Mouse (Mus musculus) hindlimb bud, embryonic 11.5 days (tissue): ENCODE data around the gene Mt3.
"Not testable (repeated sequence)": the region's sequence is repeated elsewhere in the genome, so short reads cannot be mapped to it uniquely, and the experiment has no call there.

Experiments used
- DNase-seq: peaks from one replicate; pipeline ENCODE4 v3.0.0-alpha.2; 2012; ENCODE audit warnings: low read depth, low spot score; ENCODE audit errors: extremely low spot score

Gene Mt3

GRCm38 (mm10) chr8:94152513-94153300 is at the start of gene Mt3:
Gene Mt3 (plus strand): TSS chr8:94152607.
- DNase-seq = no peak

DNA sequence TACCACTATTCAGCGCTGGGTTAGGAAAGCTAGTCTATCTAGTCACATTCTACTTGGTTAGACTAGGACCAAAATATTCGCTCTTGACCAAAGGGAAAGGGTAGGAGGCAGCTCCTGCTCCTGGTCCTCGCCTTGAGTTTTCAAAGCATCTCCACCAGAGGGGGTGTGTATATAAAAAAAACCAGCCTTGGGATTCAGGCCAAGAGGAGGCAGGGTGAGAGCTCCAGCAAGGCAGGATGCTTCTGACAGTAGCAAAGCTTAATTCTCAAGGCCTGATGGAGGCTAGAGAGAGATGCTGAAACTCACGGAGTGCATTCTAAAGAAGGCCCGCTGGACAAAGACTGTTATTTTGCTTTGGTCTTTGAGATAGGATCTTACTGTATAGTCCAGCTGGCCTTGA is 48.3 kb upstream of the Mt3 start:
- no peak for DNase-seq

GRCm38 (mm10) chr8:94107871-94108270 is 44.5 kb upstream of the Mt3 start:
- DNase-seq = no peak

DNA sequence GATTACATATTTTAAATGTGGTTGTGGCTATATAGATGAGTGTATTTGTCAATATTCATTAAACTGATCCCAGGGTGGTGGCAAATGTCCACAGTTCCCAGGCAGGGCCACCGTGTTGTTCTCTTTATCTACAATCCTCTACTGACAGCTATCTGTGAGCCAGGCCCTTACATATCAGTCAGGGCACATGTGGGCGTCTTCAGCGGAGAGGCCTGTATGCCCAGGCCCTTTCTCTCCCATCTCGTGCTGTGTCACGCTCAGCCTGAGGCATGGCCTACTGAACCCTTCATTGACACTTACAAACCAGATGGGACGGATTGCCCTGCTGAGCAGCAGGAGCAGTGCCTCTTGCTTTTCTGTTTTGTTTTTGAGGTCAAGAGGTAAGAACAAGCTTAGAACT is 43.0 kb upstream of the Mt3 start:
- no peak for DNase-seq

DNA sequence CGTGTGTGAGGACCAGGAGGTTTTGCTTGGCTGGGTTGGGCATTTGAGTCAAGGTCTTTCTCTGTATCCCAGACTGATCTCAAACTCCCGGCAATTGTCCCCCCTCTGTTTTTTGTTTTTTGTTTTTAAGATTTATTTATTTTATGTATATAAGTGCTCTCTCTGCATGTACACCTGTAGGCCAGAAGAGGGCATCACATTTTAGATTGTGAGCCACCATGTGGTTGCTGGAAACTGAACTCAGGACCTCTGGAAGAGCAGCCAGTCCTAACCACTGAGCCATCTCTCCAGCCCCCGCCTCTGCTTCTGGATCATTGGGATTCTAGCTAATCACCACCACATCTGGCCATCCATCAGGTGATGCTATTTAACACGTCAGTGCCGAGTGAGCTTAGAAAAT is 42.6 kb upstream of the Mt3 start:
- no peak for DNase-seq

- no peak for DNase-seq
Measured at GRCm38 (mm10) chr8:94110526-94111177, 41.8 kb upstream of the Mt3 start.

- no peak for DNase-seq
Measured at GRCm38 (mm10) chr8:94113435-94113834, 39.0 kb upstream of the Mt3 start.

DNA sequence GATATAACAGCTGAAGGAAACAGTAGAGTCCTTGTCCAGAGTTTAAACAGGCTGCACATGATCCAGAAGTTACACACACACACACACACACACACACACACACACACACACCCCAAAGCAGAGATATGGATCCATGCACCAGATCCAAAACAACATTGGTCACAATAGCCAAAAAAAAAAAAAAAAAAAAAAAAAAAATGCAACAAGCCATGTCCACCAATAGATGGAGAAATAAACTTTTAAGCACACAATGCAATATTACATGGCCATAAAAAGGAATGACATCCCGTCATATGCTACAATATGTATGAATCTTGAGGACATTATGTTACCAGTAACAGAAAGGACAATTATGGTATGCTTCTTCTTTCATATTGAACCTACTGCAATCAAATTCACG is 38.4 kb upstream of the Mt3 start:
- no peak for DNase-seq

GRCm38 (mm10) chr8:94118776-94119430 is 33.5 kb upstream of the Mt3 start:
- DNase-seq = no peak

DNA sequence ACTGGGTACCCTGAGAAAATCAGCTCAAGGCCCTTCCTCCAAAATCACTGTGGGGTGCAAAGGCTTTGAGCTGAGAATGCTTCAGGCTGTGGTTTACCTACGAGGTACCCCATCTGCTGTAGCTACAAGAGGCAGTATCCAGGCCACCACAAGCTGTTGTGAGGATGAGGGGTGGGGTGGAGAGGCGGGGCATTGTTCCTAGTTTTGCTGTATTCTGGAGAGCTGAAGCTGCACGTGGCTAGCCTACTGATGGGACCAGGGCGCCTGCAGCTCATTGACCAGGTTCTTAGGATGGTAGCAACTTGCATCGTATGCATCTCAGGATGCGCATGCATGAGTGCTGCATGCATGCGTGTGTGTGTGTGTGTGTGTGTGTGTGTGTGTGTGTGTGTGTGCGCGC is 30.8 kb upstream of the Mt3 start:
- no peak for DNase-seq

DNA sequence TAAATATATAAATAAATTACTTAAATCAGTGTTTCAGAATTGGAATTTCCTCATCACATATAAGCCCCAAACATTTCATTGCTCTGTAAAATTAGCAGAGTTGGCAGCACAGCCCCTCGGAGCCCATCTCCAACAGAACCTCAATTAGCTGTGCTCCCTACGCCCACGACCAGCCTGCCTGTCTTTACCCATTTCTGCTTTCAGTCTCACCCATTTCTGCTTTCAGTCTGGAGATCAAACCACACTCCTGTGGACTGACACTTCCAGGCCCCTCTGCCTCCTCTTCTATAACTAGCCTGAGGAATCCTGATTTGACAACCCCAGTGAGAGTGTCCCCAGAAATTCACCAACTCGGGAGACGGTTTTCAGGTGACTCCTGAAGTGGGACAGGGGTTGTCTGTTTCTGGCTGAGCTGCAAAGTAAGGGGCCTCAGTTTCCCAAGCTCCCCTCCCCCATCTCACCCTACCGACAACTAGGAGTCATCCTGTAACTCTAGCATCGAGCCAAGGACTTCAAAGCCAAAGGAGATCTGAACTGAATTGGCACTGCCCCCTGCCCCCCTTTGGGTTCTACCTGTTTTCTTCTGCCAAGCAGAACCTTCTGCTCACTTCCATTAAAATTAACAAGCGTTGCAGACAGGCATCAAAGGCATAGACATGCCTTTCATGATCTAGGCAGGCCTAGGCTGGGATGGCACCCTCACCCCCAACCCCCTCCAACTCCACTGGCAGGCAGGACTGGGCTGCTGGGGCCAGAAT is 29.5 kb upstream of the Mt3 start:
- no peak for DNase-seq

DNA sequence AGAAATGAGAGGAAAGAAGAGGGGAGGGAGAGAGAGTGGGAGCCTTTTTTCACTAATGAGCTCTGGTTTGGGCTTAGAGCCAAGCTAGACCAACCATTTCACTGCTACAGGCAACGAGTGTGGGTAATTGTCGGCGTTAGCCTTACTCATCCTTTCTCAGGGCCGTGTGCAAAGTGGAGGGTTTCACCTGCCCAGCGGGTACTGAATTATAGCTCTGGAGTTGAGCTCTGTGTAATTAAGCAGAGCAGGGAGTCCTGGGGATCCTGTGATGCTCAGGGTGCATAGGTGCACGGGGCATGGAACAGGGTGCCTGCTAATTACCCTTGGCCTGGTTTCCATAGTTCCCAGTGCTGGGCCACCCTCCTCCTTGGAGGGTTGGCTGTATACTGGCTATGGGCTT is 24.7 kb upstream of the Mt3 start:
- DNase-seq = no peak

DNA sequence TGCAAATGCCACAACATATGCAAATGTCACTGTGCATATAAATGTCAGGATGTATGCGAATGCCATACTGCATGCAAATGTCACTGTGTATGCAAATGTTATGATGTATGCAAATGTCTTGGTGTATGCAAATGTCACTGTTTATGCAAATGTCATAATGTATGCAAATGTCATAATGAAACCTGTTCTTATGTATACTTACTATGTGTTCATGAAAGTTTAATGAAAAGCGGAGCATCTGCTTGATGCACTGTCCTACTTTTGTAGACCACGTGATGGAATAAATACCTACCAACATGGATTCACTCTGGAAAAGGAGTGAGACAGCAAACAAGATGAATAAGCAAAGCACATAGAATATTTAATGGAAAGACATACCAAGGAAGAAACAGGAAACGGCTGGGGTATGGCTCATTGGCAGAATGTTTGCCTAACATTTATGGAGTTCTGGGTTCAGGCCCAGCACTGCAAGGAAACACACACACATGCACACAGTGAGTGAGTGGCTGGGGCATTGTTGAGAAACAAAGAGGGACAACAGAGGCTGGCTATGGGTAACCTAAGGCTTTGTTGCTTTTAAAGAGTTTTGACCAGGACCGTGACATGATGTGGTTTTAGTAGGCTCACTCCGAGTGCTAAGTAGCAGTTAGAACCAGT is 23.1 kb upstream of the Mt3 start:
- DNase-seq = no peak

- DNase-seq = no peak
Measured at GRCm38 (mm10) chr8:94130126-94130525, 22.3 kb upstream of the Mt3 start.

GRCm38 (mm10) chr8:94132096-94132495 is 20.3 kb upstream of the Mt3 start:
- DNase-seq = no peak

DNA sequence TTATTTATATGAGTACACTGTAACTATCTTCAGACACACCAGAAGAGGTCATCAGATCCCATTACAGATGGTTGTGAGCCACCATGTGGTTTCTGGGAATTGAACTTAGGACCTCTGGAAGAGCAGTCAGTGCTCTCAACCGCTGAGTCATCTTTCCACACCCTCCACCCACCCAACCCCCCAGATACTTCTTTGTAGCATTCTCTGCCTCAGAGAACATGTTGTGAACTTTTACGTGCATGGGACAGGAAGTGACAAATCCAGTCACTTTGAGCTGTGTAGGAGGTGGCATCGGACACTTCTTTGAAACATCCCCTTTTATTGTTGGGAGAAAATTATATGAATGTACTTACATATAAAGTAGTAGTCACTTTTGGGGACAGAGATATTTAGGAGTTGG is 17.8 kb upstream of the Mt3 start:
- DNase-seq = not testable (repeated sequence)

GRCm38 (mm10) chr8:94135556-94135955 is 16.9 kb upstream of the Mt3 start:
- DNase-seq = no peak

GRCm38 (mm10) chr8:94136192-94136591 is 16.2 kb upstream of the Mt3 start:
- no peak for DNase-seq

- no peak for DNase-seq
Measured at GRCm38 (mm10) chr8:94136933-94137332, 15.5 kb upstream of the Mt3 start, which contains the start of gene Mt4. Gene Mt4 (plus strand): TSS chr8:94137197.

DNA sequence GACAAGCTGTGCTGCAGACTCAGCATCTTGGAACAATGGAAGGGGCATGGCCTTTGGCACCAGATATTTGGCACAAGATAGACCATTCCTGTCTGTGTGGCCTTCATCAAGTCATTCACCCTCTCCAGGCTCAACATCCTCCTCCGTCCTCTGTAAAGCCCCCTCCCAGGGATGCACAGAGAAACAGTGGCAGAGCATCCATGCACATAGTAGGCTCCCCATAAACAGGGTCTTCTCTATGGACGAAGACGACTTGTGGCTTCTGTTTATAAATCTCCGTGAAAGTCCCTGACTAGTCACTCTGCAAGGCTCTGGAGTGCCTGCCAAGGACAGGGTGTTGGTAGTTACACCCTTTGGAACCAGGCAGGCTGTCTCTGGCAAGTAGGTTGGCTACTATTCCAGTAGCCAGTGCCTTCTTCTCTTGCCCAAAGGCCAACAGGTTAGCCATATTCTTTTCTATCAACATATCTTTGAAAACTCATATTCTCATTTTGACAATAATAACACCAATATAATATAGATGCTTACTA is 12.1 kb upstream of the Mt3 start:
- no peak for DNase-seq

GRCm38 (mm10) chr8:94148236-94148635 is 4.2 kb upstream of the Mt3 start:
- DNase-seq = no peak
